Mouse (Mus musculus) forebrain, postnatal 0 days (tissue): ENCODE results near the gene Rufy2. TPM values are rescaled to one million over a fixed set of nuclear protein-coding genes. Genes with fewer than 3 reads are reported as not detected.

ENCODE experiments used
- ATAC-seq: fragments of 200-750 bp; cut with Nextera tagmentation; 2 replicates; pipeline ENCODE4 v1.8.0; 2017; ENCODE audit warnings: mild to moderate bottlenecking, moderate library complexity
- DNase-seq: peaks from one replicate; pipeline ENCODE4 v3.0.0-alpha.2; 2015
- H3K27ac ChIP-seq: fragments of 300-500 bp; sonication (generic); 2 replicates; pipeline ENCODE4 v1.5.1; 2014; ENCODE audit warnings: low read depth, mild to moderate bottlenecking, antibody characterized with exemption, low read length, moderate library complexity, mixed read lengths
- H3K27me3 ChIP-seq: fragments of 300-500 bp; sonication (generic); 2 replicates; pipeline ENCODE4 v1.6.1; 2014; ENCODE audit warnings: mild to moderate bottlenecking, low read length, mixed read lengths; ENCODE audit not compliant: insufficient read depth
- H3K36me3 ChIP-seq: fragments of 300-500 bp; sonication (generic); 2 replicates; pipeline ENCODE4 v1.6.1; 2014; ENCODE audit warnings: mild to moderate bottlenecking, moderate library complexity; ENCODE audit not compliant: insufficient read depth
- H3K4me1 ChIP-seq: fragments of 300-500 bp; sonication (generic); 2 replicates; pipeline ENCODE4 v1.6.1; 2014; ENCODE audit warnings: antibody characterized with exemption; ENCODE audit not compliant: insufficient read depth
- H3K4me2 ChIP-seq: fragments of 300-500 bp; sonication (generic); 2 replicates; pipeline ENCODE4 v1.6.1; 2014; ENCODE audit warnings: low read depth, mild to moderate bottlenecking, moderate library complexity
- H3K4me3 ChIP-seq: fragments of 300-500 bp; sonication (generic); 2 replicates; pipeline ENCODE4 v1.5.1; 2014; ENCODE audit warnings: low read depth, low read length, mixed read lengths
- H3K9ac ChIP-seq: fragments of 300-500 bp; sonication (generic); 2 replicates; pipeline ENCODE4 v1.6.1; 2014; ENCODE audit warnings: mild to moderate bottlenecking
- H3K9me3 ChIP-seq: fragments of 300-500 bp; sonication (generic); 2 replicates; pipeline ENCODE4 v1.6.1; 2016; ENCODE audit warnings: low read length
- CTCF ChIP-seq: sonication (generic); IDR thresholded peaks from 2 replicates; pipeline ENCODE4 v1.5.1; 2016; ENCODE audit warnings: antibody characterized with exemption, control low read depth, low read depth
- WGBS: fragments of 180-500 bp; shearing (Covaris S2); extraction: QIAGEN DNeasy Blood & Tissue Kit; methylation state at CpG from one replicate; pipeline ENCODE4 v1.1.7; 2014; 5-methylcytosine and 5-hydroxymethylcytosine counted together
- polyA plus RNA-seq: library from polyadenylated mRNA; unstranded; fragments of >200 nt; fragmentation: Nextera tagmentation; extraction: Ambion mirVana; gene quantifications from 2 replicates; pipeline ENCODE4 v1.2.1, GENCODE M21; 2015
- total RNA-seq: library from RNA; depleted of rRNA; stranded (reverse); fragments of >200 nt; gene quantifications from 2 replicates; pipeline ENCODE4 v1.2.3, GENCODE M21; 2014

The Rufy2 gene
- total and polyA plus RNA-seq, 2 experiments from 2014 or later = 55.6 to 58.6 TPM

GRCm38 (mm10) chr10:63024580-63024910 is 44.5 kb downstream of the Rufy2 start:
- Histone ChIP-seq H3K9me3 (no peaks in the 10 kb centered on the region), H3K9ac (peak overlapping the region; percentile 100), H3K4me3 (peak overlapping the region; percentile 82), H3K36me3 (no peaks in the 10 kb centered on the region), H3K27ac (peak overlapping the region; percentile 100), H3K4me2 (peak overlapping the region; percentile 63), H3K4me1 (peaks cover 39% of the 10 kb centered on the region), H3K27me3 (no peaks in the 10 kb centered on the region)
- peak; percentile 47 for TF ChIP-seq CTCF
- DNase-seq (no peak), ATAC-seq (peak; percentile 5)
- under 1% methylated on average over 8 of the region's 8 CpGs for WGBS

GRCm38 (mm10) chr10:63025016-63025415 is 45.0 kb downstream of the Rufy2 start:
- no peak for ATAC-seq
- WGBS = 17% methylated on average over 2 of the region's 2 CpGs

GRCm38 (mm10) chr10:63025491-63026011 is 45.5 kb downstream of the Rufy2 start:
- Histone ChIP-seq H3K4me1 (peaks cover 37% of the 10 kb centered on the region), H3K4me2 (peak overlapping the region; percentile 63), H3K27me3 (no peaks in the 10 kb centered on the region), H3K36me3 (no peaks in the 10 kb centered on the region), H3K4me3 (peak overlapping the region; percentile 82), H3K9ac (peak overlapping the region; percentile 100), H3K27ac (peak overlapping the region; percentile 100), H3K9me3 (no peaks in the 10 kb centered on the region)
- 7% methylated on average over 6 of the region's 6 CpGs for WGBS
- ATAC-seq (no peak), DNase-seq (peak; percentile 66)
- no peak for TF ChIP-seq CTCF

More at GRCm38 (mm10) chr10:63025016-63025415, 45.0 kb downstream of the Rufy2 start:
- no peaks in the 10 kb centered on the region for H3K27me3 ChIP-seq
- peak overlapping the region; percentile 100 for H3K27ac ChIP-seq
- peak overlapping the region; percentile 63 for H3K4me2 ChIP-seq
- peaks cover 39% of the 10 kb centered on the region for H3K4me1 ChIP-seq
- no peak for TF ChIP-seq CTCF
- H3K36me3 ChIP-seq = no peaks in the 10 kb centered on the region
- no peaks in the 10 kb centered on the region for H3K9me3 ChIP-seq
- peak; percentile 49 for DNase-seq
- peak overlapping the region; percentile 100 for H3K9ac ChIP-seq
- peak overlapping the region; percentile 82 for H3K4me3 ChIP-seq

GRCm38 (mm10) chr10:63026156-63026794 is 46.3 kb downstream of the Rufy2 start:
- peak overlapping the region; percentile 100 for H3K27ac ChIP-seq
- TF ChIP-seq CTCF = no peak

GRCm38 (mm10) chr10:63026795-63027160 is 46.8 kb downstream of the Rufy2 start:
- H3K4me1 ChIP-seq = peaks cover 28% of the 10 kb centered on the region
- peak overlapping the region; percentile 63 for H3K4me2 ChIP-seq
- H3K9me3 ChIP-seq = no peaks in the 10 kb centered on the region
- H3K36me3 ChIP-seq = no peaks in the 10 kb centered on the region
- peak overlapping the region; percentile 100 for H3K27ac ChIP-seq
- DNase-seq (peak; percentile 63), ATAC-seq (no peak)
- WGBS = 14% methylated on average over 6 of the region's 6 CpGs
- H3K27me3 ChIP-seq = no peaks in the 10 kb centered on the region
- peak overlapping the region; percentile 12; the same call in 1 of the 2 replicates for H3K4me3 ChIP-seq
- peak overlapping the region; percentile 35; the same call in 1 of the 2 replicates for H3K9ac ChIP-seq
- no peak for TF ChIP-seq CTCF

More at GRCm38 (mm10) chr10:63026156-63026794, 46.3 kb downstream of the Rufy2 start:
- WGBS = 4% methylated on average over 8 of the region's 8 CpGs
- DNase-seq (peak; percentile 78), ATAC-seq (no peak)
- Histone ChIP-seq H3K4me1 (peaks cover 30% of the 10 kb centered on the region), H3K27me3 (no peaks in the 10 kb centered on the region), H3K4me2 (peak overlapping the region; percentile 63), H3K36me3 (no peaks in the 10 kb centered on the region), H3K9me3 (no peaks in the 10 kb centered on the region), H3K4me3 (peak overlapping the region; percentile 12; the same call in 1 of the 2 replicates), H3K9ac (peak overlapping the region; percentile 35; the same call in 1 of the 2 replicates)

- H3K4me1 ChIP-seq = peaks cover 28% of the 10 kb centered on the region
- H3K4me3 ChIP-seq = no peak overlapping the region
- no peak for ATAC-seq
- H3K9ac ChIP-seq = no peak overlapping the region
- TF ChIP-seq CTCF = no peak
- no peak overlapping the region for H3K4me2 ChIP-seq
- H3K9me3 ChIP-seq = no peaks in the 10 kb centered on the region
- H3K27me3 ChIP-seq = no peaks in the 10 kb centered on the region
- WGBS = 86% methylated on average over 10 of the region's 10 CpGs
- H3K27ac ChIP-seq = peak overlapping the region; percentile 100
- no peak for DNase-seq
- H3K36me3 ChIP-seq = no peaks in the 10 kb centered on the region
Observed at GRCm38 (mm10) chr10:63027376-63028161, 47.5 kb downstream of the Rufy2 start.

- H3K4me3 ChIP-seq = no peak overlapping the region
- H3K36me3 ChIP-seq = no peaks in the 10 kb centered on the region
- 46% methylated on average over 4 of the region's 4 CpGs for WGBS
- no peak overlapping the region for H3K9ac ChIP-seq
- DNase-seq = no peak
- no peak overlapping the region for H3K27ac ChIP-seq
- no peaks in the 10 kb centered on the region for H3K27me3 ChIP-seq
- H3K4me2 ChIP-seq = no peak overlapping the region
- ATAC-seq = no peak
- no peak for TF ChIP-seq CTCF
- peaks cover 28% of the 10 kb centered on the region for H3K4me1 ChIP-seq
- no peaks in the 10 kb centered on the region for H3K9me3 ChIP-seq
Observed at GRCm38 (mm10) chr10:63028396-63028795, 48.4 kb downstream of the Rufy2 start.
